Mouse (Mus musculus) embryonic fibroblast, embryonic 13.5 days (primary cell): ENCODE results near the gene Thyn1.

ENCODE experiments used
- CTCF ChIP-seq: IDR thresholded peaks from 2 replicates; pipeline ENCODE4 v1.5.1; 2011; ENCODE audit warnings: mild to moderate bottlenecking, control low read depth, low read length, moderate library complexity, borderline replicate concordance; ENCODE audit not compliant: insufficient read depth
- POLR2A ChIP-seq: IDR thresholded peaks from 2 replicates; pipeline ENCODE4 v1.6.1; 2011; ENCODE audit warnings: low read depth, mild to moderate bottlenecking, control low read depth, low read length, moderate library complexity

- TF ChIP-seq CTCF: no peak
- TF ChIP-seq POLR2A: no peak
These were observed 645 bp upstream of the Thyn1 start for GRCm38 (mm10) chr9:26998669-26999460.
